Mouse (Mus musculus) limb, embryonic 15.5 days (tissue): ENCODE data around the gene Dock9. TPM values are rescaled to one million over a fixed set of nuclear protein-coding genes. Genes with fewer than 3 reads are reported as not detected.

Experiments
- ATAC-seq: fragments of 200-750 bp; cut with Nextera tagmentation; 2 replicates; pipeline ENCODE4 v1.8.0; 2017; ENCODE audit warnings: low read depth, moderate TSS enrichment; ENCODE audit not compliant: insufficient number of reproducible peaks, low FRiP score, low TSS enrichment
- H3K27ac ChIP-seq: fragments of 300-500 bp; sonication (generic); 2 replicates; pipeline ENCODE4 v1.5.1; 2015; ENCODE audit warnings: moderate library complexity, mild to moderate bottlenecking, inconsistent platforms
- H3K27me3 ChIP-seq: fragments of 300-500 bp; sonication (generic); 2 replicates; pipeline ENCODE4 v1.6.1; 2015; ENCODE audit warnings: inconsistent platforms
- H3K36me3 ChIP-seq: fragments of 300-500 bp; sonication (generic); 2 replicates; pipeline ENCODE4 v1.6.1; 2015; ENCODE audit warnings: inconsistent platforms
- H3K4me1 ChIP-seq: fragments of 300-500 bp; sonication (generic); 2 replicates; pipeline ENCODE4 v1.6.1; 2015; ENCODE audit warnings: inconsistent platforms
- H3K4me2 ChIP-seq: fragments of 300-500 bp; sonication (generic); 2 replicates; pipeline ENCODE4 v1.6.1; 2015; ENCODE audit warnings: mild to moderate bottlenecking, inconsistent platforms
- H3K4me3 ChIP-seq: fragments of 300-500 bp; sonication (generic); 2 replicates; pipeline ENCODE4 v1.5.1; 2015; ENCODE audit warnings: mild to moderate bottlenecking, inconsistent platforms
- H3K9ac ChIP-seq: fragments of 300-500 bp; sonication (generic); 2 replicates; pipeline ENCODE4 v1.6.1; 2015; ENCODE audit warnings: inconsistent platforms
- H3K9me3 ChIP-seq: fragments of 300-500 bp; sonication (generic); 2 replicates; pipeline ENCODE4 v1.6.1; 2016; ENCODE audit warnings: inconsistent platforms
- WGBS: fragments of 180-500 bp; shearing (Covaris S2); methylation state at CpG from one replicate; pipeline ENCODE4 v1.1.7; 2015; 5-methylcytosine and 5-hydroxymethylcytosine counted together
- polyA plus RNA-seq: library from polyadenylated mRNA; unstranded; fragments of >200 nt; fragmentation: Nextera tagmentation; extraction: Ambion mirVana; gene quantifications from 2 replicates; pipeline ENCODE4 v1.2.1, GENCODE M21; 2015

Dock9 gene
- polyA plus RNA-seq, 1 experiment from 2014 or later = 11.0 TPM

- ATAC-seq = no peak
- no peak overlapping the region for H3K9ac ChIP-seq
- H3K27ac ChIP-seq = no peak overlapping the region
- no peaks in the 10 kb centered on the region for H3K9me3 ChIP-seq
- H3K4me3 ChIP-seq = no peak overlapping the region
- no peaks in the 10 kb centered on the region for H3K27me3 ChIP-seq
- no peak overlapping the region for H3K4me2 ChIP-seq
- no peaks in the 10 kb centered on the region for H3K36me3 ChIP-seq
- WGBS = 75% methylated on average over 9 of the region's 9 CpGs
- peaks cover 17% of the 10 kb centered on the region for H3K4me1 ChIP-seq
These were observed 205.3 kb downstream of the Dock9 start for GRCm38 (mm10) chr14:121592356-121592755.

GRCm38 (mm10) chr14:121589097-121589725, 208.4 kb downstream of the Dock9 start:
- WGBS = 42% methylated on average over 10 of the region's 10 CpGs
- Histone ChIP-seq H3K9me3 (no peaks in the 10 kb centered on the region), H3K27me3 (no peaks in the 10 kb centered on the region; the same call in 1 of the 2 replicates), H3K27ac (no peak overlapping the region), H3K4me3 (no peak overlapping the region), H3K4me1 (peaks cover 20% of the 10 kb centered on the region), H3K9ac (no peak overlapping the region), H3K4me2 (no peak overlapping the region), H3K36me3 (no peaks in the 10 kb centered on the region)
- 0 out of 2 replicates have a peak, but pooled peaks have one; percentile 25 for ATAC-seq

- WGBS = 73% methylated on average over 4 of the region's 4 CpGs
These were observed 209.2 kb downstream of the Dock9 start for GRCm38 (mm10) chr14:121588451-121588850.

DNA sequence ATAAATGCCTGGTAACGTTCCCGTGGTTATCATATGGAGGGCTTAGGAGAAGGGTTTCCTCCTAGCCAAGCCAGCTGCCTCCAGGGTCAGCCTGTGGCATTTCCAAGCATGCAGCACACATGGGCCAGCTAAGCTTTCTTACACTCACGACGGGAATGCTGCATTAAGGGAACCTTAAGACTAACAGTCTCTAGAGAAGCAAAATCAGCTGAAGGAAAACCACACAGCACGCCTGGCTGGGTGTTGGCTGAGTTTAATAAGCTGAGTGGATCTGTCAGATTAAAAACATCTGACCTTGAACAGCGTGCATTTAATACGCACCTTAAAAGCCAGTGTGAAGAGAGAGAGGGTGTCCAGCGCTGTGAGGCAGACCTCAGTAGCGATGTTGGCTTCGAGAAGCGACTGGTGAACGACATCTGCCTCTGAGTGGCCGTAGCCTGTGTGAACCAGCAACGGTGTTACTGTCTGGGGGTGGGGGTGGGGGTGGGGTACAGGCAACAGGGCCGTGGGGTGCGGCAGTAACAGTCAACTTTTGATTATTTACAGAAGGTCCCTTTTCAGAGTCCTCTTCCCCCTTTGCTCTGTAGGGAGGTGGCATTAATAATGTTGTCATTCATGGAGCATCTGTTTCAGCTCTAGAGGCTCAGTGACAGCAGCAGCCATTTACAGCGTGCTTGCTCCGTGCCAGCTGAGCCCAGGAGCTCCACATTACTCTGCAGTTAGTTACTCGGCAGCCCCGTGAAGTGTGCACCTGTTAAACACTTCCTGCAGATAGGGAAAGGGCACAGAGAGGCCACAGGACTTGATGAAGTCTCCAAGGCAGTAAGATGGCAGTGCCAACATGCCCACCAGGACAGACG, 211.5 kb downstream of the Dock9 start:
- WGBS = 27% methylated on average over 21 of the region's 21 CpGs
- peak overlapping the region; percentile 7 for H3K4me2 ChIP-seq
- 0 out of 2 replicates have a peak, but pooled peaks have one; percentile 36 for ATAC-seq
- no peaks in the 10 kb centered on the region; the same call in 1 of the 2 replicates for H3K27me3 ChIP-seq
- H3K27ac ChIP-seq = no peak overlapping the region
- peaks cover 15% of the 10 kb centered on the region for H3K4me1 ChIP-seq
- no peaks in the 10 kb centered on the region for H3K9me3 ChIP-seq
- H3K9ac ChIP-seq = no peak overlapping the region
- peaks cover 22% of the 10 kb centered on the region for H3K36me3 ChIP-seq
- H3K4me3 ChIP-seq = no peak overlapping the region

More at GRCm38 (mm10) chr14:121588451-121588850, 209.2 kb downstream of the Dock9 start:
- Histone ChIP-seq H3K27ac (no peak overlapping the region), H3K9ac (no peak overlapping the region), H3K4me2 (no peak overlapping the region), H3K4me1 (peaks cover 18% of the 10 kb centered on the region), H3K36me3 (0 out of 2 replicates have a peak, but pooled peaks cover under 1% of the 10 kb centered on the region), H3K27me3 (no peaks in the 10 kb centered on the region; the same call in 1 of the 2 replicates), H3K4me3 (no peak overlapping the region), H3K9me3 (no peaks in the 10 kb centered on the region)
- ATAC-seq = no peak

GRCm38 (mm10) chr14:121579055-121579454, 218.6 kb downstream of the Dock9 start:
- no peak overlapping the region for H3K4me3 ChIP-seq
- H3K4me2 ChIP-seq = no peak overlapping the region
- no peaks in the 10 kb centered on the region for H3K27me3 ChIP-seq
- no peak for ATAC-seq
- H3K4me1 ChIP-seq = no peaks in the 10 kb centered on the region
- WGBS = 38% methylated on average over 3 of the region's 3 CpGs
- no peaks in the 10 kb centered on the region for H3K9me3 ChIP-seq
- H3K9ac ChIP-seq = no peak overlapping the region
- peaks cover 36% of the 10 kb centered on the region for H3K36me3 ChIP-seq
- no peak overlapping the region for H3K27ac ChIP-seq

DNA sequence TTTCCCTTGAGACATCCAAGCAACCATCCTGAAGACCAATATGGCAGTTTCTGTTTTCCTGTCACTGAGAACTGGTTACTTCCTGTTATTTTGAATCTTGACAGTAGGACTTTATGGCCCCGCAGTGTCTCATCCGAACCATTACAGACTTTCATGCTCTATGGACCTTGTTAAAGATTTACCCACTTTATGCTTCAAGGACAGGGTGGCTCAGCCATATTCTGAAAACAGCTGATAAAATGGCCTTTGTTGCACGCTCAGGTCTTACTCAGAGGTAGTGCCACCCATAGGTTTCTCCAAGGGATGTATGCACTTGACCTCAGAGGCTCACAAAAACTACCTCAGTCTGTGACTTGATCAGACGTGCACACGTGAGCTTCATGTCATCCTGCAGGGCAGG, 224.2 kb downstream of the Dock9 start:
- no peak overlapping the region for H3K4me3 ChIP-seq
- WGBS = 82% methylated on average over 5 of the region's 5 CpGs
- no peak for ATAC-seq
- H3K4me2 ChIP-seq = no peak overlapping the region
- no peaks in the 10 kb centered on the region for H3K4me1 ChIP-seq
- no peak overlapping the region for H3K9ac ChIP-seq
- no peaks in the 10 kb centered on the region for H3K9me3 ChIP-seq
- 0 out of 2 replicates have a peak, but pooled peaks cover 2% of the 10 kb centered on the region for H3K27me3 ChIP-seq
- H3K27ac ChIP-seq = no peak overlapping the region
- peaks cover 13% of the 10 kb centered on the region; the same call in 1 of the 2 replicates for H3K36me3 ChIP-seq

DNA sequence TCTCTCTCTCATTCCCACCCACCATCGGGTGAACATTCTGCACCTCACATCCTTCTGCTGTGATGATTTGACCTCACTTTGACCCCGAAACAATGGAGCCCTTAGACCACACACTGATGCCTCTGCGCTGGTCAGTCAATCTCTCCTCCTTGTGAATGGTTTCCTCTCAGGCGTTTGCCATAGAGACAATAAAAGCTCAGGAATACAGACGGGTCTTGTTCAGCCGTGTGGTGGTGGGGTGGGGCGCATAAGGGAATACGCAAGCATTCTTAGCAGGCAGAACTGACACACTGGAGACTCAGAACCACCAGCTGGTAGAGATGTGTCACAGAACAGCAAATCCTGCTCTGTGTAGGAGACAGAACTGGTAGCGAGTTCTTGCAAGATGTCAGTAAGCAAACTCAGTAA, 230.8 kb downstream of the Dock9 start:
- peaks cover 13% of the 10 kb centered on the region for H3K4me1 ChIP-seq
- no peak overlapping the region for H3K4me3 ChIP-seq
- ATAC-seq = no peak
- no peak overlapping the region for H3K9ac ChIP-seq
- no peak overlapping the region for H3K27ac ChIP-seq
- 54% methylated on average over 9 of the region's 9 CpGs for WGBS
- H3K27me3 ChIP-seq = 0 out of 2 replicates have a peak, but pooled peaks cover 2% of the 10 kb centered on the region
- H3K9me3 ChIP-seq = no peaks in the 10 kb centered on the region
- no peak overlapping the region for H3K4me2 ChIP-seq
- no peaks in the 10 kb centered on the region for H3K36me3 ChIP-seq

GRCm38 (mm10) chr14:121565930-121566329, 231.7 kb downstream of the Dock9 start:
- H3K4me2 ChIP-seq = no peak overlapping the region
- peak overlapping the region; percentile 29; the same call in 1 of the 2 replicates for H3K27ac ChIP-seq
- 32% methylated on average over 6 of the region's 6 CpGs for WGBS

GRCm38 (mm10) chr14:121564656-121565055, 233.0 kb downstream of the Dock9 start:
- 37% methylated on average over 7 of the region's 7 CpGs for WGBS
- H3K4me1 ChIP-seq = peaks cover 13% of the 10 kb centered on the region
- H3K27ac ChIP-seq = no peak overlapping the region
- H3K27me3 ChIP-seq = no peaks in the 10 kb centered on the region
- H3K4me3 ChIP-seq = no peak overlapping the region
- no peak overlapping the region for H3K9ac ChIP-seq
- no peaks in the 10 kb centered on the region for H3K9me3 ChIP-seq
- H3K36me3 ChIP-seq = peaks cover 4% of the 10 kb centered on the region; the same call in 1 of the 2 replicates
- no peak overlapping the region for H3K4me2 ChIP-seq
- ATAC-seq = no peak

More at GRCm38 (mm10) chr14:121565930-121566329, 231.7 kb downstream of the Dock9 start:
- Histone ChIP-seq H3K36me3 (peaks cover 3% of the 10 kb centered on the region; the same call in 1 of the 2 replicates), H3K4me1 (peaks cover 13% of the 10 kb centered on the region), H3K27me3 (0 out of 2 replicates have a peak, but pooled peaks cover 2% of the 10 kb centered on the region), H3K9ac (no peak overlapping the region), H3K4me3 (no peak overlapping the region), H3K9me3 (no peaks in the 10 kb centered on the region)
- ATAC-seq = no peak

- Histone ChIP-seq H3K27me3 (no peaks in the 10 kb centered on the region), H3K4me1 (peaks cover 13% of the 10 kb centered on the region), H3K4me2 (no peak overlapping the region), H3K9ac (no peak overlapping the region), H3K4me3 (no peak overlapping the region), H3K9me3 (no peaks in the 10 kb centered on the region), H3K36me3 (peaks cover 4% of the 10 kb centered on the region; the same call in 1 of the 2 replicates), H3K27ac (no peak overlapping the region)
- no peak for ATAC-seq
- WGBS = 27% methylated on average over 4 of the region's 4 CpGs
These were observed 233.7 kb downstream of the Dock9 start for GRCm38 (mm10) chr14:121563954-121564353.

GRCm38 (mm10) chr14:121559026-121559425, 238.6 kb downstream of the Dock9 start:
- 84% methylated on average over 13 of the region's 13 CpGs for WGBS
- H3K4me1 ChIP-seq = peaks cover 6% of the 10 kb centered on the region
- no peak overlapping the region for H3K9ac ChIP-seq
- H3K4me2 ChIP-seq = no peak overlapping the region
- no peaks in the 10 kb centered on the region for H3K9me3 ChIP-seq
- no peaks in the 10 kb centered on the region for H3K27me3 ChIP-seq
- ATAC-seq = no peak
- H3K36me3 ChIP-seq = peaks cover 4% of the 10 kb centered on the region; the same call in 1 of the 2 replicates
- H3K27ac ChIP-seq = no peak overlapping the region
- no peak overlapping the region for H3K4me3 ChIP-seq
